Comparison of ENCODE assay signal across 9 mouse cellular contexts in genomic region chr5:140411339-140411738, GRCm38 (mm10). TPM values are rescaled to one million over a fixed set of nuclear protein-coding genes. Genes with fewer than 3 reads are reported as not detected.
A peak's percentile ranks its signal among the peaks of the same experiment; 100 is the strongest.
DNase-seq lines count a peak whose midpoint lies in the region; ATAC-seq and TF ChIP-seq lines count a peak whose summit lies in the region.
"Had no signal": no experiment of that assay in that cellular context is flagged by ENCODE, and none has a peak within 500 bp of the region (broad histone marks: within the 10 kb centered on the region; RNA-seq: fewer than 3 reads in every experiment).

No protein-coding gene starts in this region.

- no peak overlapping the region for H3K9ac ChIP-seq in hindbrain, embryonic 16.5 days (ENCODE audit: low read depth, low read length)
- H3K9ac ChIP-seq in MEL (ENCODE audit: control insufficient read depth, low read depth, low read length, poor library complexity, severe bottlenecking), result no peak overlapping the region
- H3K9ac ChIP-seq: neural tube, embryonic 12.5 days had no signal

- no peaks in the 10 kb centered on the region for H3K36me3 ChIP-seq in hindbrain, embryonic 10.5 days
- H3K36me3 ChIP-seq in hindbrain, embryonic 16.5 days (ENCODE audit: control insufficient read depth, insufficient read depth, low read length), result no peaks in the 10 kb centered on the region
- H3K36me3 ChIP-seq in MEL (ENCODE audit: control insufficient read depth in 1 of 2, insufficient read depth in 2 of 2, low read length in 2 of 2), result no peaks in the 10 kb centered on the region
- H3K36me3 ChIP-seq: neural tube, embryonic 12.5 days had no signal

- no peaks in the 10 kb centered on the region for H3K9me3 ChIP-seq in hindbrain, embryonic 10.5 days
- H3K9me3 ChIP-seq in hindbrain, embryonic 16.5 days (ENCODE audit: control insufficient read depth, low read length), result no peaks in the 10 kb centered on the region
- H3K9me3 ChIP-seq in MEL (replicated peaks; ENCODE audit: insufficient read depth, low read length), result no peaks in the 10 kb centered on the region
- H3K9me3 ChIP-seq: neural tube, embryonic 12.5 days had no signal

- no peak overlapping the region for H3K4me3 ChIP-seq in hindbrain, embryonic 10.5 days
- no peak overlapping the region for H3K4me3 ChIP-seq in hindbrain, embryonic 16.5 days (ENCODE audit: low read length)
- no peak overlapping the region for H3K4me3 ChIP-seq in MEL (ENCODE audit: control insufficient read depth in 1 of 2, insufficient read depth in 1 of 2, low read depth in 2 of 2, low read length in 2 of 2)
- H3K4me3 ChIP-seq: neural tube, embryonic 12.5 days had no signal

- H3K27me3 ChIP-seq in hindbrain, embryonic 10.5 days (ENCODE audit: insufficient read depth, poor library complexity, severe bottlenecking), result no peaks in the 10 kb centered on the region
- H3K27me3 ChIP-seq in hindbrain, embryonic 16.5 days (replicated peaks; ENCODE audit: control insufficient read depth, insufficient read depth, low read length), result no peaks in the 10 kb centered on the region
- no peaks in the 10 kb centered on the region for H3K27me3 ChIP-seq in MEL (ENCODE audit: control insufficient read depth in 1 of 2, insufficient read depth in 2 of 2, low read length in 2 of 2)
- H3K27me3 ChIP-seq: neural tube, embryonic 12.5 days had no signal

- H3K79me2 ChIP-seq in MEL (ENCODE audit: control insufficient read depth, insufficient read depth, low read length, poor library complexity), result no peaks in the 10 kb centered on the region

- peak; percentile 68 to 74 (median 71) for TF ChIP-seq CTCF in MEL (IDR thresholded peaks at IDR 0.05 in 2 of 3, conservative IDR thresholded peaks at IDR 0.05 in 1 of 3; ENCODE audit: control insufficient read depth in 1 of 3, insufficient read depth in 1 of 3, low read depth in 2 of 3, low read length in 3 of 3, poor library complexity in 1 of 3, severe bottlenecking in 1 of 3)

- peak; percentile 56 for DNase-seq in hindbrain, embryonic 10.5 days (ENCODE audit: low spot score)
- peak; percentile 87 for DNase-seq in MEL (ENCODE audit: low read depth, low spot score)
- peak; percentile 62 to 75 for DNase-seq in cerebellum, postnatal 14 days
- peak; percentile 59 to 77 for DNase-seq in heart, postnatal 10 days
- peak; percentile 49 to 68 for DNase-seq in left cerebral cortex, postnatal 14 days (ENCODE audit: low spot score in 2 of 2)
- peak; percentile 67 for DNase-seq in mesoderm, embryonic 11.5 days (ENCODE audit: low read depth, low spot score)
- DNase-seq in thymus, postnatal 10 days (ENCODE audit: low spot score in 2 of 2), result peak; percentile 28 to 78

- ATAC-seq in hindbrain, embryonic 16.5 days, result no peak

- no peak overlapping the region for H3K27ac ChIP-seq in hindbrain, embryonic 10.5 days
- no peak overlapping the region for H3K27ac ChIP-seq in hindbrain, embryonic 16.5 days (ENCODE audit: low read depth, low read length)
- no peak overlapping the region for H3K27ac ChIP-seq in MEL (ENCODE audit: control insufficient read depth, low read depth, low read length)
- H3K27ac ChIP-seq: neural tube, embryonic 12.5 days had no signal

- TF ChIP-seq POLR2A in MEL (IDR thresholded peaks at IDR 0.05; ENCODE audit: control insufficient read depth in 1 of 2, insufficient read depth in 1 of 2, low read depth in 1 of 2, low read length in 2 of 2, poor library complexity in 1 of 2), result no peak

- intact Hi-C loops in heart, postnatal 10 days (cut with DNase I), result loop anchor here (5.0 kb wide), 2 partner anchors 79 to 574 kb away; partner anchors contain the start of gene Mrm2
- intact Hi-C loops in left cerebral cortex, postnatal 14 days (cut with DNase I), result loop anchor here (5.0 kb wide), 1 partner anchor 574 kb away; no protein-coding TSS in a partner anchor

- WGBS in hindbrain, embryonic 10.5 days, result 47% methylated on average over 8 of the region's 8 CpGs
- WGBS in hindbrain, embryonic 16.5 days, result 43% methylated on average over 8 of the region's 8 CpGs

- H3K4me2 ChIP-seq in hindbrain, embryonic 16.5 days (ENCODE audit: low read length), result no peak overlapping the region
- H3K4me2 ChIP-seq: neural tube, embryonic 12.5 days had no signal

- peak; percentile 60 for TF ChIP-seq RAD21 in MEL (IDR thresholded peaks at IDR 0.05; ENCODE audit: low read depth, low read length)

- no peaks in the 10 kb centered on the region for H3K4me1 ChIP-seq in hindbrain, embryonic 10.5 days (replicated peaks)
- H3K4me1 ChIP-seq in hindbrain, embryonic 16.5 days (ENCODE audit: control insufficient read depth, insufficient read depth, low read depth, low read length), result no peaks in the 10 kb centered on the region
- no peaks in the 10 kb centered on the region for H3K4me1 ChIP-seq in MEL (ENCODE audit: control insufficient read depth in 1 of 2, insufficient read depth in 2 of 2, low read length in 2 of 2)
- H3K4me1 ChIP-seq: neural tube, embryonic 12.5 days had no signal

- no peak for TF ChIP-seq EP300 in MEL (IDR thresholded peaks at IDR 0.05; ENCODE audit: low read depth in 1 of 2, low read length in 2 of 2)

TF ChIP-seq in MEL, 35 proteins besides CTCF, POLR2A, EP300 and RAD21:
- TF ChIP-seq ZMIZ1 (IDR thresholded peaks at IDR 0.05; ENCODE audit: low read depth, low read length) (no peak), SIN3A (IDR thresholded peaks at IDR 0.05; ENCODE audit: low read length) (0 out of 2 replicates have a peak, but pooled peaks have one; percentile 25), ZC3H11A (IDR thresholded peaks at IDR 0.05; ENCODE audit: low read depth, low read length) (peak; percentile 20; the same call in 1 of the 2 replicates), SMC3 (IDR thresholded peaks at IDR 0.05; ENCODE audit: low read depth, low read length) (peak; percentile 54)

RNA-seq across cellular contexts. Expression of gene Eif3b, which starts 7.8 kb away (rescaled TPM):
- 166 and 167 TPM in 2 replicates for polyA plus RNA-seq in hindbrain, embryonic 10.5 days (2016; fragmentation: Nextera tagmentation; extraction: Ambion mirVana)
- 65.9 and 77.6 TPM in 2 replicates for polyA plus RNA-seq in hindbrain, embryonic 16.5 days (2015; fragmentation: Nextera tagmentation; extraction: Ambion mirVana)
- 303 and 340 TPM in 2 replicates for total RNA-seq in MEL (2012; rRNA removed)
- 100 to 1,000 TPM; 376 to 580 TPM for polyA plus RNA-seq in MEL (2012; ENCODE audit: insufficient read depth in 1 of 2, insufficient read length in 2 of 2, low read depth in 1 of 2, low replicate concordance in 2 of 2, missing spikeins in 1 of 2)
- total RNA-seq in heart, postnatal 10 days (2021), result 100 to 1,000 TPM; 101 to 105 TPM
- total RNA-seq in left cerebral cortex, postnatal 14 days (2021), result 100 to 1,000 TPM; 108 to 109 TPM

RNA-seq across cellular contexts. Expression of gene Snx8, which starts 22.3 kb away (rescaled TPM):
- 24.5 and 25.5 TPM in 2 replicates for polyA plus RNA-seq in hindbrain, embryonic 10.5 days (2016; fragmentation: Nextera tagmentation; extraction: Ambion mirVana)
- polyA plus RNA-seq in hindbrain, embryonic 16.5 days (2015; fragmentation: Nextera tagmentation; extraction: Ambion mirVana), result 42.4 and 43.7 TPM in 2 replicates
- 16.1 and 19.7 TPM in 2 replicates for total RNA-seq in MEL (2012; rRNA removed)
- 10 to 100 TPM in 1 of 2 experiments, not detected in 1; 30.7 TPM for polyA plus RNA-seq in MEL (2012; ENCODE audit: insufficient read depth in 1 of 2, insufficient read length in 2 of 2, low read depth in 1 of 2, low replicate concordance in 2 of 2, missing spikeins in 1 of 2)
- total RNA-seq in heart, postnatal 10 days (2021), result 10 to 100 TPM; 17.0 to 18.2 TPM
- total RNA-seq in left cerebral cortex, postnatal 14 days (2021), result 10 to 100 TPM; 15.7 to 18.8 TPM

RNA-seq across cellular contexts. Expression of gene Gm4869, which starts 34.1 kb away (rescaled TPM):
- polyA plus RNA-seq in hindbrain, embryonic 10.5 days (2016; fragmentation: Nextera tagmentation; extraction: Ambion mirVana), result not detected in 2 replicates
- not detected in 2 replicates for polyA plus RNA-seq in hindbrain, embryonic 16.5 days (2015; fragmentation: Nextera tagmentation; extraction: Ambion mirVana)
- 0.07 TPM in 1 of 2 replicates, not detected in the other for total RNA-seq in MEL (2012; rRNA removed)
- under 1 TPM in 1 of 2 experiments, not detected in 1; 0.08 TPM for polyA plus RNA-seq in MEL (2012; ENCODE audit: insufficient read depth in 1 of 2, insufficient read length in 2 of 2, low read depth in 1 of 2, low replicate concordance in 2 of 2, missing spikeins in 1 of 2)
- not detected for total RNA-seq in heart, postnatal 10 days (2021)
- total RNA-seq in left cerebral cortex, postnatal 14 days (2021), result not detected
